Mouse (Mus musculus) forebrain, postnatal 0 days (tissue): ENCODE data around the gene Aox2. TPM values are rescaled to one million over a fixed set of nuclear protein-coding genes. Genes with fewer than 3 reads are reported as not detected.

Experiments used
- ATAC-seq: fragments of 200-750 bp; cut with Nextera tagmentation; 2 replicates; pipeline ENCODE4 v1.8.0; 2017; ENCODE audit warnings: mild to moderate bottlenecking, moderate library complexity
- DNase-seq: peaks from one replicate; pipeline ENCODE4 v3.0.0-alpha.2; 2015
- H3K27ac ChIP-seq: fragments of 300-500 bp; sonication (generic); 2 replicates; pipeline ENCODE4 v1.5.1; 2014; ENCODE audit warnings: low read depth, mild to moderate bottlenecking, antibody characterized with exemption, low read length, moderate library complexity, mixed read lengths
- H3K27me3 ChIP-seq: fragments of 300-500 bp; sonication (generic); 2 replicates; pipeline ENCODE4 v1.6.1; 2014; ENCODE audit warnings: mild to moderate bottlenecking, low read length, mixed read lengths; ENCODE audit not compliant: insufficient read depth
- H3K36me3 ChIP-seq: fragments of 300-500 bp; sonication (generic); 2 replicates; pipeline ENCODE4 v1.6.1; 2014; ENCODE audit warnings: mild to moderate bottlenecking, moderate library complexity; ENCODE audit not compliant: insufficient read depth
- H3K4me1 ChIP-seq: fragments of 300-500 bp; sonication (generic); 2 replicates; pipeline ENCODE4 v1.6.1; 2014; ENCODE audit warnings: antibody characterized with exemption; ENCODE audit not compliant: insufficient read depth
- H3K4me2 ChIP-seq: fragments of 300-500 bp; sonication (generic); 2 replicates; pipeline ENCODE4 v1.6.1; 2014; ENCODE audit warnings: low read depth, mild to moderate bottlenecking, moderate library complexity
- H3K4me3 ChIP-seq: fragments of 300-500 bp; sonication (generic); 2 replicates; pipeline ENCODE4 v1.5.1; 2014; ENCODE audit warnings: low read depth, low read length, mixed read lengths
- H3K9ac ChIP-seq: fragments of 300-500 bp; sonication (generic); 2 replicates; pipeline ENCODE4 v1.6.1; 2014; ENCODE audit warnings: mild to moderate bottlenecking
- H3K9me3 ChIP-seq: fragments of 300-500 bp; sonication (generic); 2 replicates; pipeline ENCODE4 v1.6.1; 2016; ENCODE audit warnings: low read length
- CTCF ChIP-seq: sonication (generic); IDR thresholded peaks from 2 replicates; pipeline ENCODE4 v1.5.1; 2016; ENCODE audit warnings: antibody characterized with exemption, control low read depth, low read depth
- WGBS: fragments of 180-500 bp; shearing (Covaris S2); extraction: QIAGEN DNeasy Blood & Tissue Kit; methylation state at CpG from one replicate; pipeline ENCODE4 v1.1.7; 2014; 5-methylcytosine and 5-hydroxymethylcytosine counted together
- polyA plus RNA-seq: library from polyadenylated mRNA; unstranded; fragments of >200 nt; fragmentation: Nextera tagmentation; extraction: Ambion mirVana; gene quantifications from 2 replicates; pipeline ENCODE4 v1.2.1, GENCODE M21; 2015
- total RNA-seq: library from RNA; depleted of rRNA; stranded (reverse); fragments of >200 nt; gene quantifications from 2 replicates; pipeline ENCODE4 v1.2.3, GENCODE M21; 2014

The Aox2 gene
- total and polyA plus RNA-seq, 2 experiments from 2014 or later: 0.05 TPM; not detected in 1

DNA sequence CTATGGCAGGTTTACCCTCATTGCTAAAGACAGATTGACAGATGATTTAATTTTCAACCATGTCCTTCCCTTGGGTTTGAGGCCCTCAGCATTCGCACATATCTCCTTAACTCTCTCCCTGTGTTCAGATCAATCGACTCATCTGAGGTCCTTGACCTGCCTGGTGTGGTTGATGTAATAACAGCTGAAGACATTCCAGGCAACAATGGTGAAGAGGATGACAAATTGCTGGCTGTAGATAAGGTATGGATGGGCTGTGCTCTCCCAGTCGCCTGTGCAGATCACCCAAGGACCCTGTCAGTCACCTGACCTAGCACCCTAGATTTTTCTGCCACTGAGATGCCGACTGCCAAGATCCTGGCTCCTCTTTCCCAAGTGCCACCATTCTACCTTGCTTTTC lies 31.7 kb downstream of the Aox2 start:
- 85% methylated on average over 4 of the region's 4 CpGs for WGBS
- H3K4me1 ChIP-seq: no peaks in the 10 kb centered on the region
- H3K9me3 ChIP-seq: no peaks in the 10 kb centered on the region
- no peak overlapping the region for H3K9ac ChIP-seq
- ATAC-seq: no peak
- H3K4me2 ChIP-seq: no peak overlapping the region
- no peaks in the 10 kb centered on the region for H3K27me3 ChIP-seq
- H3K4me3 ChIP-seq: no peak overlapping the region
- DNase-seq: no peak
- H3K36me3 ChIP-seq: no peaks in the 10 kb centered on the region
- TF ChIP-seq CTCF: no peak
- no peak overlapping the region for H3K27ac ChIP-seq

DNA sequence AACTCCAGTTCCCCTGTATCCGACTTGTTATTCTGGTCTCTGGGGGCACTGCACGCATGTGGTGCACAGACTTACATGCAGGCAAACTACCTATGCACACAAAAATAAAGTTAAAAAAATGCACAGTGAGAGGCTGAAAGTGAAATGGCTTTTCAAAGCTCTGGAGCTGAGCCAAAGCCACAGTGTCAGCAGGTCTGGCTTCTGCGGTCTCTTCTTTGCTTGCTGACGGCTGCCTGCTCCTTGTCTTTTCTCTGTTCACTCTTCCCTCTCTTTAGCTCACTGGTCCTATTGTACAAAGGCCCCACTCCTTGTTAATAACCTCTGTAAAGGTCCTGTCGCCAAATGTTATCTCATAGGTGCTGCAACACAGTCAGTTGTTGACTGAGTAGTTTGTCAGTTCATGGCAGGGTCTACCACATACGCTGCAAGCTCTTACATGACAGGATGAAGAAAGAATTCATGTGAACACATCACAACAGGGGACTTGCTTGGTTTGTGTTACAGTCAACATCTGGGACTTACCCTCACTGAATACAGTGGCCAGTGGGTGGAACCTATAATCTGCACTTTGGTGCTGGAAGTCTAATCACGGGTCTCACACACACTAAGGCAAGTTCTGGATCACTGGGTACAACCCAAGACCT lies 33.2 kb downstream of the Aox2 start:
- DNase-seq (no peak), ATAC-seq (no peak)
- Histone ChIP-seq H3K4me1 (no peaks in the 10 kb centered on the region), H3K9ac (no peak overlapping the region), H3K36me3 (no peaks in the 10 kb centered on the region), H3K9me3 (no peaks in the 10 kb centered on the region), H3K4me2 (no peak overlapping the region), H3K27ac (no peak overlapping the region), H3K27me3 (no peaks in the 10 kb centered on the region), H3K4me3 (no peak overlapping the region)
- TF ChIP-seq CTCF: no peak
- 75% methylated on average over 7 of the region's 7 CpGs for WGBS

DNA sequence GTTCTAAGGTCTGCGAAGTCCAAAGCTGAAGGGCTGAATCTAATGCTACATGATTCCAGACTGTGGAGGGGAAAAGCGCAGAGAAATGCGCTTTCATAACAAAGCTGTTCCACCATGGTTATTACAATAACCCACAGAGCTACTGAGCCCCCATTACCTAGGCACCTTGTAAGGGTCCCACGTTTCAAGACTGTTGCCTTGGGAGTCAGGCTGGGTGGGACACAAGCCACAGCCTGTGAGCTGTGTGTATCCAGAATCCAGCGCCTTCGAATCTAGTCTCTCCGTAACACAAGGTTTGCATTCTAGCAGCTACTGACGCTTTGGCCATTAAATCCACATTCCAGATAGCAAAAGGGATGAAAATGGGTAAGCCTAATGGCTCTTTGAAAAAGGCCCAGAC lies 35.0 kb downstream of the Aox2 start:
- Histone ChIP-seq H3K27me3 (no peaks in the 10 kb centered on the region), H3K9me3 (no peaks in the 10 kb centered on the region), H3K4me2 (no peak overlapping the region), H3K36me3 (no peaks in the 10 kb centered on the region), H3K4me1 (no peaks in the 10 kb centered on the region), H3K4me3 (no peak overlapping the region), H3K9ac (no peak overlapping the region), H3K27ac (no peak overlapping the region)
- DNase-seq (no peak), ATAC-seq (no peak)
- TF ChIP-seq CTCF: no peak
- WGBS: 84% methylated on average over 8 of the region's 8 CpGs

DNA sequence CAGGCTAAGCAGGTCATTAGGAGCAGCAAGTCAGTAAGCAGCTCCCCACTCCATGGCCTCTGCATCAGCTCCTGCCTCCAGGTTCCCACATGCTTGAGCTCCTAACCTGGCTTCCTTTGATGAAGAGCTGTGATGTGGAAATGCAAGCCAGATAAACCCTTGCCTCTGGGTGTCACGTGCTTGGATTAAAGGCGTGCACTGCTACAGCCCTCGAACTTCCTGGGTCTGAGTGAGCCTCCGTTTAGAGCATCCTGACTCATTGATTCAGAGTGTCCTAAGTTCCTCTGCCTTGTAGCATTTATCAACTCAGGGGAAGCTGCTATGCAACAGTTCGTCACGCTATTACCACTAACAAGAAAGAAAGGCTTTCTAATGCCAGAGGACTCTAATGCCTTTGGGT lies 37.4 kb downstream of the Aox2 start:
- no peaks in the 10 kb centered on the region for H3K27me3 ChIP-seq

DNA sequence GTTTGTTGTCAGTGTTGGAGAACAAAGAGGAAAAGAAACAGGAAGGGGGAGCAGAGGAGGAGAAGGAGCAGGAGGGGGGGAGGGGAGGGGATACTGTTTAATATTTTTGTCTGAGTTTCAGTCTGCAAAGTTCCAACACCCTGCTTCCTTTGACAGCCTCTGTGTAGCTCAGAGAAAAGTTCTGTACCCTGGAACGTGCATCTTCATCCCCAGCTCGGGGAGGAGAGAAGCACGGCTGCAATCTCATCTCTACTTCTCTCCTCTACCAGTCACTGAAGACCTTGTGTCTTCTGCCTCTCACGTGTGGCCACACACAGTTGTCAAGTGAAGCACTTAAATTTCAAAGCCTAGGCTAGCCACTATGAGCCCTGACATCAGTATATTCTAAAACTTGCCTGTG lies 55.1 kb downstream of the Aox2 start:
- no peaks in the 10 kb centered on the region for H3K36me3 ChIP-seq
- WGBS: 20% methylated on average over 4 of the region's 4 CpGs
- ATAC-seq (peak; percentile 25; the same call in 1 of the 2 replicates), DNase-seq (no peak)
- H3K27ac ChIP-seq: no peak overlapping the region
- no peak for TF ChIP-seq CTCF
- H3K4me3 ChIP-seq: 0 out of 2 replicates have a peak overlapping the region, but pooled peaks have one; percentile 14
- no peaks in the 10 kb centered on the region for H3K4me1 ChIP-seq
- 0 out of 2 replicates have a peak overlapping the region, but pooled peaks have one; percentile 1 for H3K9ac ChIP-seq
- H3K9me3 ChIP-seq: no peaks in the 10 kb centered on the region
- peak overlapping the region; percentile 18 for H3K4me2 ChIP-seq
- no peaks in the 10 kb centered on the region for H3K27me3 ChIP-seq

More for the DNA sequence above, 37.4 kb downstream of the Aox2 start:
- H3K4me2 ChIP-seq: no peak overlapping the region
- no peak for TF ChIP-seq CTCF
- ATAC-seq (no peak), DNase-seq (no peak)
- H3K9me3 ChIP-seq: no peaks in the 10 kb centered on the region
- H3K36me3 ChIP-seq: no peaks in the 10 kb centered on the region
- 73% methylated on average over 6 of the region's 6 CpGs for WGBS
- H3K4me3 ChIP-seq: no peak overlapping the region
- no peak overlapping the region for H3K9ac ChIP-seq
- H3K4me1 ChIP-seq: no peaks in the 10 kb centered on the region
- no peak overlapping the region for H3K27ac ChIP-seq

DNA sequence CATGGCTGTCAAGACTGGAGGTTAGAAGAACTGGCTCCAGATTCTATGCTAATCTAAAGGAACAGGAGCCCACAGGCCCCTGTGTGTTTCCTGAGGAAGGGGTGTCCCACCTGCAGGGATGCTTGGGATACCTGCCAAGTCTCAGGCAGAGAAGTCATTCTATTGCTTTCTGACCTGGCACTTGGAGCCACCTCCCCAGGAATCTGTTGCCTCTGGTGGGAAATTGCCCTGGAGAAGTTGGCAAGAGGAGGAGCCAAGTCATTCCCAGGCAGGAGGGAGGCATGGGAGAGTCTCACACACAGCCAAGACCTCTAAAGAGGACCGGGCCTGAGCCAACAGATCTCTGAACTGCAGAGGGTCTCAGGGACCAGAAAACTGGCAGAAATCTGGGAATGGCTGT lies 61.8 kb downstream of the Aox2 start:
- no peak for DNase-seq
- ATAC-seq: no peak
- no peaks in the 10 kb centered on the region for H3K27me3 ChIP-seq
- no peaks in the 10 kb centered on the region for H3K36me3 ChIP-seq
- no peaks in the 10 kb centered on the region for H3K9me3 ChIP-seq
- no peak overlapping the region for H3K9ac ChIP-seq
- H3K27ac ChIP-seq: no peak overlapping the region
- 83% methylated on average over 1 of the region's 1 CpGs for WGBS
- TF ChIP-seq CTCF: no peak
- no peak overlapping the region for H3K4me3 ChIP-seq
- no peaks in the 10 kb centered on the region for H3K4me1 ChIP-seq
- H3K4me2 ChIP-seq: no peak overlapping the region

DNA sequence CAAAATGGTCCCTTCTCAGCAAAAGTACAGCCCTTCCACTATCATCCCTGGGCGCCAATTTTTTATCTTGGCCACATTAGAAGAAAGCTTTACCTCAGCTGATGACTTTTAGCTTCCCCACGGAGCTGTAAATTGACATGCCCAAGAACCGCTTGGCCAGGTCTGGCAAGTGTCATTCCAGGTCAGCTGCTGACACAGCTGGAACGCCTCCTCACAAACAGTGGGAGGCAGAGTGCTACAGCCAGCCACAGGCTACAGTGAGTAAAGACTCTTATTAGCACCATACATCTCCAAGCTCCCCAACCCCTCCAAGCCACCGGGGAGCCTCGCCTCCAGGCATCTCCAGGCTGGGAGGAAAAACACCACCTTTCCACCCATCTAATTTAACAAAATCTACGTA lies 63.5 kb downstream of the Aox2 start:
- TF ChIP-seq CTCF: no peak
- no peak overlapping the region for H3K4me2 ChIP-seq
- no peaks in the 10 kb centered on the region for H3K27me3 ChIP-seq
- no peaks in the 10 kb centered on the region for H3K9me3 ChIP-seq
- H3K4me3 ChIP-seq: no peak overlapping the region
- H3K9ac ChIP-seq: no peak overlapping the region
- H3K36me3 ChIP-seq: no peaks in the 10 kb centered on the region
- no peak for DNase-seq
- H3K27ac ChIP-seq: no peak overlapping the region
- 51% methylated on average over 7 of the region's 7 CpGs for WGBS
- no peak for ATAC-seq
- no peaks in the 10 kb centered on the region for H3K4me1 ChIP-seq
